Mouse (Mus musculus) heart, embryonic 11.5 days (tissue): ENCODE measurements around the gene Olfr313. TPM values are rescaled to one million over a fixed set of nuclear protein-coding genes. Genes with fewer than 3 reads are reported as not detected.

ENCODE experiments used
- ATAC-seq: fragments of 200-750 bp; cut with Nextera tagmentation; replicated peaks from 2 replicates; pipeline ENCODE4 v1.8.0; 2017; ENCODE audit warnings: moderate library complexity; ENCODE audit not compliant: insufficient number of reproducible peaks, low FRiP score, low TSS enrichment
- H3K27ac ChIP-seq: fragments of 300-500 bp; sonication (generic); 2 replicates; pipeline ENCODE4 v1.5.1; 2014; ENCODE audit warnings: mild to moderate bottlenecking, low read depth, low read length
- H3K27me3 ChIP-seq: fragments of 300-500 bp; sonication (generic); 2 replicates; pipeline ENCODE4 v1.6.1; 2014; ENCODE audit warnings: mild to moderate bottlenecking, low read length, mixed read lengths; ENCODE audit not compliant: control insufficient read depth, insufficient read depth
- H3K36me3 ChIP-seq: fragments of 300-500 bp; sonication (generic); 2 replicates; pipeline ENCODE4 v1.6.1; 2014; ENCODE audit warnings: mild to moderate bottlenecking, low read length, moderate library complexity, mixed read lengths; ENCODE audit not compliant: control insufficient read depth, insufficient read depth
- H3K4me1 ChIP-seq: fragments of 300-500 bp; sonication (generic); 2 replicates; pipeline ENCODE4 v1.6.1; 2014; ENCODE audit warnings: low read length; ENCODE audit not compliant: control insufficient read depth, insufficient read depth
- H3K4me2 ChIP-seq: fragments of 300-500 bp; sonication (generic); 2 replicates; pipeline ENCODE4 v1.6.1; 2014; ENCODE audit warnings: mild to moderate bottlenecking, moderate library complexity
- H3K4me3 ChIP-seq: fragments of 300-500 bp; sonication (generic); 2 replicates; pipeline ENCODE4 v1.5.1; 2014; ENCODE audit warnings: low read depth, low read length
- H3K9ac ChIP-seq: fragments of 300-500 bp; sonication (generic); 2 replicates; pipeline ENCODE4 v1.6.1; 2014; ENCODE audit warnings: mild to moderate bottlenecking, low read depth, low read length, moderate library complexity
- H3K9me3 ChIP-seq: fragments of 300-500 bp; sonication (generic); replicated peaks from 2 replicates; pipeline ENCODE4 v1.6.1; 2016; ENCODE audit warnings: low read length; ENCODE audit not compliant: control insufficient read depth
- WGBS: fragments of 180-500 bp; shearing (Covaris S2); extraction: QIAGEN DNeasy Blood & Tissue Kit; methylation state at CpG from one replicate; pipeline ENCODE4 v1.1.7; 2014; ENCODE audit not compliant: insufficient replicate concordance; 5-methylcytosine and 5-hydroxymethylcytosine counted together
- polyA plus RNA-seq: library from polyadenylated mRNA; unstranded; fragments of >200 nt; fragmentation: Nextera tagmentation; extraction: Ambion mirVana; gene quantifications from 2 replicates; pipeline ENCODE4 v1.2.1, GENCODE M21; 2014

Gene Olfr313
- polyA plus RNA-seq, 1 experiment from 2014 or later: not detected

GRCm38 (mm10) chr11:58867954-58868330 lies 53.1 kb downstream of the Olfr313 start:
- H3K4me2 ChIP-seq: peak overlapping the region; percentile 84
- no peaks in the 10 kb centered on the region for H3K9me3 ChIP-seq
- WGBS: 84% methylated on average over 6 of the region's 6 CpGs
- no peaks in the 10 kb centered on the region for H3K27me3 ChIP-seq
- H3K4me1 ChIP-seq: peaks cover 8% of the 10 kb centered on the region; the same call in 1 of the 2 replicates
- 0 out of 2 replicates have a peak, but pooled peaks cover 2% of the 10 kb centered on the region for H3K36me3 ChIP-seq
- ATAC-seq: no peak
- H3K27ac ChIP-seq: no peak overlapping the region
- H3K4me3 ChIP-seq: peak overlapping the region; percentile 87
- peak overlapping the region; percentile 89; the same call in 1 of the 2 replicates for H3K9ac ChIP-seq

Other genes starting within 250 kb of the Olfr313 start
- not detected in 2 replicates for gene Olfr224, start 244.4 kb upstream of the Olfr313 start, polyA plus RNA-seq
- not detected in 2 replicates for gene Olfr325, start 237.3 kb upstream of the Olfr313 start, polyA plus RNA-seq
- gene Olfr324, start 219.9 kb upstream of the Olfr313 start, polyA plus RNA-seq: not detected in 2 replicates
- gene 2210407C18Rik, start 198.9 kb upstream of the Olfr313 start, polyA plus RNA-seq: not detected in 2 replicates
- not detected in 2 replicates for gene Olfr323, start 184.5 kb upstream of the Olfr313 start, polyA plus RNA-seq
- gene Trim58, start 174.5 kb upstream of the Olfr313 start, polyA plus RNA-seq: 0.74 and 1.6 TPM in 2 replicates
- gene Olfr322, start 156.2 kb upstream of the Olfr313 start, polyA plus RNA-seq: not detected in 2 replicates
- gene Olfr320, start 133.9 kb upstream of the Olfr313 start, polyA plus RNA-seq: not detected in 2 replicates
- not detected in 2 replicates for gene Olfr319, start 115.8 kb upstream of the Olfr313 start, polyA plus RNA-seq
- not detected in 2 replicates for gene Olfr318, start 91.0 kb upstream of the Olfr313 start, polyA plus RNA-seq
- gene Olfr317, start 75.8 kb upstream of the Olfr313 start, polyA plus RNA-seq: not detected in 2 replicates
- gene Olfr316, start 62.3 kb upstream of the Olfr313 start, polyA plus RNA-seq: not detected in 2 replicates
- gene Olfr315, start 41.8 kb upstream of the Olfr313 start, polyA plus RNA-seq: not detected in 2 replicates
- not detected in 2 replicates for gene Olfr314, start 32.0 kb upstream of the Olfr313 start, polyA plus RNA-seq
- 0.52 and 0.58 TPM in 2 replicates for gene Fam183b, start 13.0 kb upstream of the Olfr313 start, polyA plus RNA-seq
- gene Olfr312, start 14.2 kb downstream of the Olfr313 start, polyA plus RNA-seq: not detected in 2 replicates
- 0.16 TPM in 1 of 2 replicates, not detected in the other for gene Olfr311, start 24.3 kb downstream of the Olfr313 start, polyA plus RNA-seq
- gene Gm12258, start 32.2 kb downstream of the Olfr313 start, polyA plus RNA-seq: 5.1 and 5.7 TPM in 2 replicates
- gene 2810021J22Rik, start 52.2 kb downstream of the Olfr313 start, polyA plus RNA-seq: 4.6 and 6.4 TPM in 2 replicates
- gene Zfp39, start 89.2 kb downstream of the Olfr313 start, polyA plus RNA-seq: 5.1 and 5.4 TPM in 2 replicates
- 0.27 TPM in 1 of 2 replicates, not detected in the other for gene Btnl10, start 102.9 kb downstream of the Olfr313 start, polyA plus RNA-seq
- gene Rnf187, start 123.9 kb downstream of the Olfr313 start, polyA plus RNA-seq: 172 and 192 TPM in 2 replicates
- 6.4 and 8.4 TPM in 2 replicates for gene Hist3h2ba, start 133.9 kb downstream of the Olfr313 start, polyA plus RNA-seq
- gene Hist3h2a, start 139.7 kb downstream of the Olfr313 start, polyA plus RNA-seq: 22.5 and 23.3 TPM in 2 replicates
- gene Trim17, start 139.7 kb downstream of the Olfr313 start, polyA plus RNA-seq: 1.0 and 1.1 TPM in 2 replicates
- 26.1 and 27.5 TPM in 2 replicates for gene Trim11, start 163.1 kb downstream of the Olfr313 start, polyA plus RNA-seq